Mouse (Mus musculus): ENCODE results near the gene Dbndd2.

Gene Dbndd2

GRCm38 (mm10) chr2:164453887-164454500, 31.9 kb upstream of the Dbndd2 start:
- no peak for DNase-seq (ENCODE audit: low read depth, low spot score)

- no peak for DNase-seq (ENCODE audit: low read depth, low spot score)
Observed at GRCm38 (mm10) chr2:164454846-164455245, 31.1 kb upstream of the Dbndd2 start.

GRCm38 (mm10) chr2:164455421-164456190, 30.3 kb upstream of the Dbndd2 start:
- peak; percentile 92 for DNase-seq (ENCODE audit: low read depth, low spot score)

- DNase-seq (ENCODE audit: low read depth, low spot score), result no peak
Observed at GRCm38 (mm10) chr2:164456413-164456812, 29.5 kb upstream of the Dbndd2 start.

GRCm38 (mm10) chr2:164456864-164457300, 29.0 kb upstream of the Dbndd2 start, which contains the start of gene Sys1:
Sys1 (plus strand) TSS chr2:164456964.
- peak; percentile 48 for DNase-seq (ENCODE audit: low read depth, low spot score)

GRCm38 (mm10) chr2:164457942-164458341, 28.0 kb upstream of the Dbndd2 start:
- peak; percentile 51 for DNase-seq (ENCODE audit: low read depth, low spot score)

- no peak for DNase-seq (ENCODE audit: low read depth, low spot score)
Observed at GRCm38 (mm10) chr2:164458535-164458934, 27.4 kb upstream of the Dbndd2 start.

- DNase-seq (ENCODE audit: low read depth, low spot score), result peak; percentile 99
Observed at GRCm38 (mm10) chr2:164460745-164461551, 25.0 kb upstream of the Dbndd2 start, which contains the start of gene Gm20458. Gm20458 (plus strand) TSS chr2:164460967.

- DNase-seq (ENCODE audit: low read depth, low spot score), result no peak
Observed at GRCm38 (mm10) chr2:164465161-164465560, 20.7 kb upstream of the Dbndd2 start.

- DNase-seq (ENCODE audit: low read depth, low spot score), result no peak
Observed at GRCm38 (mm10) chr2:164466787-164467186, 19.1 kb upstream of the Dbndd2 start.

GRCm38 (mm10) chr2:164470254-164470653, 15.7 kb upstream of the Dbndd2 start:
- peak; percentile 89 for DNase-seq (ENCODE audit: low read depth, low spot score)

GRCm38 (mm10) chr2:164473624-164474023, 12.3 kb upstream of the Dbndd2 start, which contains the start of gene Trp53tg5:
Trp53tg5 (minus strand) TSS chr2:164473724.
- no peak for DNase-seq (ENCODE audit: low read depth, low spot score)

- peak; percentile 40 for DNase-seq (ENCODE audit: low read depth, low spot score)
Observed at GRCm38 (mm10) chr2:164486258-164487114, 580 bp downstream of the Dbndd2 start.

- no peak for DNase-seq (ENCODE audit: low read depth, low spot score)
Observed at GRCm38 (mm10) chr2:164487115-164487527, 1.2 kb downstream of the Dbndd2 start.

GRCm38 (mm10) chr2:164487812-164488211, 1.9 kb downstream of the Dbndd2 start:
- no peak for DNase-seq (ENCODE audit: low read depth, low spot score)

GRCm38 (mm10) chr2:164494126-164494525, 8.2 kb downstream of the Dbndd2 start:
- no peak for DNase-seq (ENCODE audit: low read depth, low spot score)

- DNase-seq (ENCODE audit: low read depth, low spot score), result no peak
Observed at GRCm38 (mm10) chr2:164496331-164496730, 10.4 kb downstream of the Dbndd2 start.

GRCm38 (mm10) chr2:164496847-164497690, 11.2 kb downstream of the Dbndd2 start, which contains the start of gene Pigt:
Pigt (plus strand) TSS chr2:164497520.
- peak; percentile 87 for DNase-seq (ENCODE audit: low read depth, low spot score)

- no peak for DNase-seq (ENCODE audit: low read depth, low spot score)
Observed at GRCm38 (mm10) chr2:164497691-164498268, 11.9 kb downstream of the Dbndd2 start.

- DNase-seq (ENCODE audit: low read depth, low spot score), result no peak
Observed at GRCm38 (mm10) chr2:164499317-164499716, 13.4 kb downstream of the Dbndd2 start.
